Mouse (Mus musculus) ES-E14 (cell line): Measurements from ENCODE around the gene Ppp1r9b. TPM values are rescaled to one million over a fixed set of nuclear protein-coding genes. Genes with fewer than 3 reads are reported as not detected.

ENCODE experiments used
- DNase-seq: peaks from one replicate; pipeline ENCODE4 v3.0.0-alpha.2; 2013; ENCODE audit warnings: low read depth, low spot score
- H3K27ac ChIP-seq: 2 replicates; pipeline ENCODE4 v1.5.1; 2012; ENCODE audit warnings: low read depth, mild to moderate bottlenecking, low read length, moderate library complexity, mixed read lengths; ENCODE audit not compliant: poor library complexity, insufficient read depth, severe bottlenecking
- H3K36me3 ChIP-seq: 2 replicates; pipeline ENCODE4 v1.6.1; 2012; ENCODE audit warnings: mild to moderate bottlenecking, low read length, moderate library complexity, mixed read lengths; ENCODE audit not compliant: control insufficient read depth, poor library complexity, insufficient read depth, severe bottlenecking
- H3K4me1 ChIP-seq, 2 experiments: fragments of 150-350 bp in 1 of 2; sonication (generic) in 1 of 2; 2 replicates each; pipeline ENCODE4 v1.6.1; 2012; ENCODE audit warnings: low read length in 2 of 2, mild to moderate bottlenecking in 1 of 2, mixed read lengths in 1 of 2; ENCODE audit not compliant: control insufficient read depth in 2 of 2, insufficient read depth in 2 of 2, poor library complexity in 1 of 2
- H3K4me3 ChIP-seq, 2 experiments: fragments of 150-350 bp in 1 of 2; sonication (generic) in 1 of 2; 2 replicates each; pipeline ENCODE4 v1.5.1; 2012; ENCODE audit warnings: low read length in 2 of 2, low read depth in 1 of 2, mild to moderate bottlenecking in 1 of 2, mixed read lengths in 1 of 2; ENCODE audit not compliant: insufficient read depth in 1 of 2, poor library complexity in 1 of 2, severe bottlenecking in 1 of 2
- H3K9ac ChIP-seq: 2 replicates; pipeline ENCODE4 v1.6.1; 2012; ENCODE audit warnings: low read depth, mild to moderate bottlenecking, low read length, mixed read lengths; ENCODE audit not compliant: poor library complexity, insufficient read depth, severe bottlenecking
- H3K9me3 ChIP-seq: fragments of 150-350 bp; sonication (generic); 2 replicates; pipeline ENCODE4 v1.6.1; 2012; ENCODE audit warnings: low read depth, mild to moderate bottlenecking, low read length; ENCODE audit not compliant: control insufficient read depth, insufficient read depth
- CHD2 ChIP-seq: IDR thresholded peaks from 2 replicates; pipeline ENCODE4 v1.6.1; 2014; ENCODE audit warnings: mild to moderate bottlenecking, low read depth, low read length, inconsistent platforms
- HCFC1 ChIP-seq: IDR thresholded peaks from 2 replicates; pipeline ENCODE4 v1.6.1; 2012; ENCODE audit warnings: low read length, inconsistent platforms, borderline replicate concordance; ENCODE audit not compliant: insufficient read depth
- MAFK ChIP-seq: IDR thresholded peaks from 2 replicates; pipeline ENCODE4 v1.6.1; 2014; ENCODE audit warnings: mild to moderate bottlenecking, low read depth, low read length, inconsistent platforms; ENCODE audit not compliant: insufficient read depth
- ZC3H11A ChIP-seq: IDR thresholded peaks from 2 replicates; pipeline ENCODE4 v1.6.1; 2012; ENCODE audit warnings: low read depth, mild to moderate bottlenecking, inconsistent platforms, low read length, borderline replicate concordance
- ZNF384 ChIP-seq: IDR thresholded peaks from 2 replicates; pipeline ENCODE4 v1.6.1; 2012; ENCODE audit warnings: low read depth, low read length, inconsistent platforms
- in situ Hi-C, 2 experiments: fragments of 600-800 bp; cut with MboI; formaldehyde crosslinking; loops; one replicate each; pipeline ENCODE4 v1.15.1; 2025; ENCODE audit warnings: low sequenced_read_pairs in 2 of 2, inconsistent platforms in 1 of 2; ENCODE audit not compliant: unreplicated experiment in 2 of 2
- total RNA-seq: library from RNA; depleted of rRNA; stranded (reverse); fragments of 300-350 nt; gene quantifications from 2 replicates; pipeline ENCODE4 v1.2.3, GENCODE M21; 2012

Ppp1r9b gene
- total RNA-seq, 1 experiment = 29.5 TPM

DNA sequence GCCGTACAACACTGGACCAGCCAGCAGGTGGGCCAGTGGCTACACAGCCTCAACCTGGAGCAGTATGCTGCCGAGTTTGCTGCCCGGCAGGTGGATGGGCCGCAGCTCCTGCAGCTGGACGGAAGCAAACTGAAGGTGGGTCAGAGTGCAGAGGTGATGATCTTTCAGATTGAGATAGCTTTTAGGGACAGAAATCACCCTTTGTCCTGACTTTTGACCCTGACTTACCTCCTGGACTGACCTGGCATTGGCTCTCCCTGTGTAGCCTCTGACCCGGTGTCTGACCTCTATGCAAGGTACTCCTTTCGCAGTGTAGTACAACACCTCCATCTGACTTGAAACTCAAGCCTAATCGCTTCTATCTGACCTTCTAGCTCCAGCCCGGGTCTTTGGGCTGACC, 32.6 kb downstream of the Ppp1r9b start:
- Histone ChIP-seq H3K9ac (no peak overlapping the region), H3K4me3 (no peak overlapping the region), H3K27ac (no peak overlapping the region), H3K4me1 (no peaks in the 10 kb centered on the region; a peak in 1 of 4 replicates), H3K9me3 (no peaks in the 10 kb centered on the region), H3K36me3 (no peaks in the 10 kb centered on the region)
- DNase-seq = no peak
- in situ Hi-C loops = no loop called here
- TF ChIP-seq MAFK = no peak
- TF ChIP-seq HCFC1 = no peak
- TF ChIP-seq CHD2 = no peak
- TF ChIP-seq ZNF384 = no peak
- TF ChIP-seq ZC3H11A = no peak

DNA sequence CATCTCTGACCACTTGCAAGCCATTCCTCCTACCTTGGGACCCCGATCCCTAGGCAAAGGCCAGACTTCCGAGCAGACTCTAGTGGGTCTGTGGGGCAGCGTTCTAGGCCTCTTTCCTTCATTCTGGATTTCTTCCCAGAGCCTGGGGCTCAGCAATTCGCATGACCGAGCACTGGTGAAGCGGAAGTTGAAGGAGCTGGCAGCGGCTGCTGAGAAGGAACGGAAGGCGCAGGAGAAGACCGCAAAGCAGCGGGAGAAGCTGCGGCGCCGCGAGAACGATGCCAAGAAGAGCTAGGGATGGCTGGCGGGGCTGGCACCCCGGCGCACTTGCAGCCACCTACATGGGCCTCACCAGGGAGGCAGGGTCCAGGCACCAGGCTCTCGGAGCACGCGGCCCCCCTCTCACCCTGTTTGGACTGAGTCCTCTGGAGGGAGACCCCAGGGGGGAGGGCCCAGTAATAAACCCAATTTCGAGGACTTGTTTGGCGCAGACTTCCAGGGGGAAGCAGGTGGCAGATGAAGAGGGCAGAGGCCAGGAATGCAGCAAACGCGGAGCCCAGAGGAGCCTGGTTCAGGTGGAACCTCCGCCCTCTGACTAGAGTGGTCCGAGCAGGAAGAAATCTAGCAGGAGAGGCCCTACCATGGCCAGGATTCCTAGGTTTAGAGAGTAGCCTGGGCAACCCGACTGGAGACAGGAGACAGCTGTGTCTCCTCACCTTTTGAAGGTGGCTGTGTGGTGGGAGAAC, 33.8 kb downstream of the Ppp1r9b start:
- H3K36me3 ChIP-seq = no peaks in the 10 kb centered on the region
- H3K4me3 ChIP-seq = peak overlapping the region; percentile 35 to 40; a peak in 3 of 4 replicates
- TF ChIP-seq MAFK (no peak), ZC3H11A (no peak), HCFC1 (no peak), CHD2 (no peak), ZNF384 (no peak)
- H3K27ac ChIP-seq = no peak overlapping the region
- H3K4me1 ChIP-seq = no peaks in the 10 kb centered on the region; a peak in 1 of 4 replicates
- H3K9ac ChIP-seq = peak overlapping the region; percentile 38
- in situ Hi-C loops = no loop called here
- DNase-seq = no peak
- H3K9me3 ChIP-seq = no peaks in the 10 kb centered on the region

DNA sequence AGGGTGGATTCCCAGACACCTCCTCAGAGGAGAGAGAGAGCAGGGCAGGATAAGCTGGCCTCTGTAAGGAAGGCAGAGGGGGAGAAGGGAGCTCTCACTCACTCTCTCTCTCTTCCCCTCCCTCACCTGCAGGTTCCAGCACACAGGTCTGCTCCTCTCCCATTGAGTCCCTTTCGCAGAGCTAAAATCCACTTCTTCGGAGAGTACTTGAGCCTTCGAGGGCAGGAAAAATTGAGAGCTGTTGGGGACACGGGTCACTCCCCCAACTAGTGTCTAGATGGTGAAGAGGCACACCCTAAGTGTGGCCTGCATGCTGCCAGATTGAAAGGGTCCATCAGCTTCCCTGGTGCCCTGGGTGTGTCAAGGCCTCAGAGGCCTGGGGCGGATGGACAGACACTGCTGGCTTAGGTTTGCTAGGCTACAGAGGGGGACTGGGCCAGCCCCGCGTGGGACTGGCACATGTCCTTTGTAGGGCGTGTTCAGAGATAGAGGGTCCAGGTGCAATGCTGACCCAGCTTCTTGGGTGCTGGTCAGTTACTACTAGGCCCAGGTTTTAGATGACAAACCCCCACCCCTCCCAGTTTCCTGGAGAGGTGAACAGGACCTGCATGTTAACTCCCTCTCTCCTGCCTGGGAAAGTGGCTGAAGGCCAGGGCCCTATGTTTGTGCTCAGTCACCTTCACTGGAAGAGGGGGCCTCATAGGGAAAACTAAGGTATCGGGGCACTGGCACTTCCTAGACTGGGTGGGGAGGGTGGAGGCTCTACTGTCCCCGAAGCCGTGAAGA, 34.6 kb downstream of the Ppp1r9b start:
- no peak overlapping the region for H3K9ac ChIP-seq
- H3K27ac ChIP-seq = no peak overlapping the region
- no peaks in the 10 kb centered on the region for H3K9me3 ChIP-seq
- H3K4me3 ChIP-seq = peak overlapping the region in 1 of 2 experiments; percentile 35; a peak in 1 of 4 replicates
- no peaks in the 10 kb centered on the region; a peak in 1 of 4 replicates for H3K4me1 ChIP-seq
- DNase-seq = no peak
- no peaks in the 10 kb centered on the region for H3K36me3 ChIP-seq
- TF ChIP-seq ZC3H11A (no peak), HCFC1 (no peak), ZNF384 (no peak), MAFK (no peak), CHD2 (no peak)
- in situ Hi-C loops = no loop called here

DNA sequence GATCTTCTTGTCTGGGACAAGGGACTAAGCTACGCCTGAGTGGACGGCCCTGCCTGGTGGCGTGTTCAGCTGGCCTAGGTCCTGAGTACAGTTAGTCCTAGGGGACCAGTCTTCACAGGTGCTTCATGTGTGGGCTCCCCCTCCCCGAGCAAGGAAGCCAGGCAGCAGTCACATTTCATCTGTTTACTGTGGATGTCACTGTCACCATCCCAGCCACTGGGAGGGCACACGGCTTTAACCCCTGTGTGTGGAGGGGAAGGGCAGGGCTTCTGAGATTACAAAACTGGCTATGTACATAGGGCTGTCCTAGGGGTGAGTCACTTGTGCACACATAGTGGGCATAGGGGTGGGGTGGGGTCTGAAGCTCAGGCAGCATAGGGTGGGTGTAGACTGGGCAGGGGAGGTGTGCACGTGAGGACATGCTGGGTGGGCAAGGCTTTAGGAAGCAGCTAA, 35.3 kb downstream of the Ppp1r9b start:
- H3K36me3 ChIP-seq = no peaks in the 10 kb centered on the region
- no peaks in the 10 kb centered on the region for H3K9me3 ChIP-seq
- H3K27ac ChIP-seq = no peak overlapping the region
- H3K4me3 ChIP-seq = no peak overlapping the region
- no peak overlapping the region for H3K9ac ChIP-seq
- no peaks in the 10 kb centered on the region; a peak in 1 of 4 replicates for H3K4me1 ChIP-seq
- TF ChIP-seq CHD2 (no peak), HCFC1 (no peak), MAFK (no peak), ZNF384 (no peak), ZC3H11A (no peak)
- in situ Hi-C loops = no loop called here
- DNase-seq = no peak
